Mouse (Mus musculus) spleen, postnatal 36 days (tissue): Measurements from ENCODE around the gene Slc39a2.

Experiments used
- DNase-seq, 2 experiments: peaks; one replicate each; pipeline ENCODE4 v3.0.0; 2022; ENCODE audit warnings: low spot score in 2 of 2, mixed read lengths in 1 of 2

The Slc39a2 gene

GRCm38 (mm10) chr14:51932092-51933020 is 39.7 kb downstream of the Slc39a2 start:
- DNase-seq: no peak

- DNase-seq: no peak
These were observed 46.3 kb downstream of the Slc39a2 start for GRCm38 (mm10) chr14:51939005-51939404.

GRCm38 (mm10) chr14:51940944-51941560 is 48.4 kb downstream of the Slc39a2 start:
- DNase-seq: no peak

- no peak for DNase-seq
These were observed 48.9 kb downstream of the Slc39a2 start for GRCm38 (mm10) chr14:51941577-51941976.

- no peak for DNase-seq
These were observed 49.5 kb downstream of the Slc39a2 start for GRCm38 (mm10) chr14:51942236-51942635.

- DNase-seq: no peak
These were observed 50.6 kb downstream of the Slc39a2 start for GRCm38 (mm10) chr14:51943336-51943735.
